Mouse (Mus musculus) liver, embryonic 14.5 days (tissue): Measurements from ENCODE around the gene Bloc1s4.

ENCODE experiments used
- CTCF ChIP-seq: IDR thresholded peaks from 2 replicates; pipeline ENCODE4 v1.5.1; 2016; ENCODE audit warnings: antibody characterized with exemption, low read depth, control low read depth
- EP300 ChIP-seq: IDR thresholded peaks from 2 replicates; pipeline ENCODE4 v1.6.1; 2016; ENCODE audit warnings: antibody characterized with exemption, low read depth

DNA sequence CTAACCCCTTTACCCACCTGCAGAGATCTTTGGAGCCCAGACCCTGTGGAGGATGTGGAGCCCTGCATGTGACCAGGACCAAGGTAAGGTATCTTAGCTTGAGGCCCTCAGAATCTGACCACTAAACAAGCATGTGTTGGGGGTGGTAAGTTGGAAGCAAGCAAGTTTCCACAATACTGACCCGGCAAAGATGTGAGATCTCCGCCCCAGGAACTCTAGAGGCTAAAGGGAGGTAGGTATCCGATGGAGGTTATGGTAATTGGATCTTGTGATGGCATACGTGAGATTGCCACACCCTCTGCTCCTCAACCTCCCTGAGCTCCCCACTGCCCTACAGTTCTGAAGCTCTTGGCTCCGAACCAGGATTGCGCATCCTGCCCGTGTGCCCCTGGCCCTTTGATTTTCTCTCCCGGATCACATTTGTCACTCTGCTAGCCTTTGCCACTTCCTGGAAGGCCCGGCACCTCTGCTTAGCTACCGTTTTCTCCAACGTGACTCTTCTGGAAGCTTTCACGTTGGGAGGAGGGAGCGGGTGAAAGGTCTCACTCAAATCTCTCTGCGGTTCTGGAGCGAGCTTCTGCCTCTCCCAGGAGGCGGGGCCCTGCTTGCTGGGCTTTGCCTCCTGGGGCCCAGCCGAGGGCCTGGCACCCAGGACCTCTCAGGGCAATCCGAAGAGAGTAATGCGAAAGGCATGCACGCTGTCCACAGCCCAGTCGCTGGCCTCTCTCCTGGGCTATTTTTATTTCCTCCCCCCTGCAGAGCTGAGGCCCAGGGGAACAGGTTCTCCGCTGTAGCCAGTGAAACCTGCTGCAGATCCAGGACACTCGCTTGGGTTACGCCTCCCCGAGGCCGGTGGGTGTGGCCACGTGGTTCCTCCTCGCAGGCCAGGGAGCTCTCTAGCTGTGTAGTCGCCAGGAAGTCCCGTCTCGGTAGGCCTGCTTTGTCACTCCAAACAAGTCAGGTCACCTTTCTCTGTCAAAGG lies 35.6 kb downstream of the Bloc1s4 start:
- TF ChIP-seq EP300: no peak
- peak; percentile 45 for TF ChIP-seq CTCF
